Mouse (Mus musculus) midbrain, postnatal 0 days (tissue): ENCODE data around the gene Enc1. TPM values are rescaled to one million over a fixed set of nuclear protein-coding genes. Genes with fewer than 3 reads are reported as not detected.

ENCODE experiments used
- ATAC-seq: fragments of 200-750 bp; cut with Nextera tagmentation; 2 replicates; pipeline ENCODE4 v1.8.0; 2017; ENCODE audit warnings: moderate number of reproducible peaks, mild to moderate bottlenecking, moderate TSS enrichment, moderate library complexity; ENCODE audit not compliant: low FRiP score
- DNase-seq: peaks from one replicate; pipeline ENCODE4 v3.0.0-alpha.2; 2015; ENCODE audit warnings: low spot score
- H3K27ac ChIP-seq: fragments of 300-500 bp; sonication (generic); 2 replicates; pipeline ENCODE4 v1.5.1; 2014; ENCODE audit warnings: low read depth, mild to moderate bottlenecking, low read length, mixed read lengths
- H3K27me3 ChIP-seq: fragments of 300-500 bp; sonication (generic); 2 replicates; pipeline ENCODE4 v1.6.1; 2014; ENCODE audit warnings: low read length, control low read depth, mixed read lengths; ENCODE audit not compliant: insufficient read depth
- H3K36me3 ChIP-seq: fragments of 300-500 bp; sonication (generic); 2 replicates; pipeline ENCODE4 v1.6.1; 2014; ENCODE audit warnings: low read length, control low read depth, mixed read lengths; ENCODE audit not compliant: insufficient read depth
- H3K4me1 ChIP-seq: fragments of 300-500 bp; sonication (generic); 2 replicates; pipeline ENCODE4 v1.6.1; 2014; ENCODE audit warnings: mild to moderate bottlenecking, control low read depth, antibody characterized with exemption, low read length, mixed read lengths; ENCODE audit not compliant: insufficient read depth
- H3K4me2 ChIP-seq: fragments of 300-500 bp; sonication (generic); 2 replicates; pipeline ENCODE4 v1.6.1; 2014; ENCODE audit warnings: low read depth, mild to moderate bottlenecking, low read length, mixed read lengths; ENCODE audit not compliant: poor library complexity, severe bottlenecking
- H3K4me3 ChIP-seq: fragments of 300-500 bp; sonication (generic); 2 replicates; pipeline ENCODE4 v1.5.1; 2014; ENCODE audit warnings: low read depth, mild to moderate bottlenecking, low read length, moderate library complexity
- H3K9ac ChIP-seq: fragments of 300-500 bp; sonication (generic); replicated peaks from 2 replicates; pipeline ENCODE4 v1.6.1; 2014; ENCODE audit warnings: mild to moderate bottlenecking, low read length, moderate library complexity, mixed read lengths; ENCODE audit not compliant: poor library complexity, severe bottlenecking
- H3K9me3 ChIP-seq: fragments of 300-500 bp; sonication (generic); 2 replicates; pipeline ENCODE4 v1.6.1; 2016; ENCODE audit warnings: low read length, control low read depth
- CTCF ChIP-seq: IDR thresholded peaks from 2 replicates; pipeline ENCODE4 v1.5.1; 2016; ENCODE audit warnings: antibody characterized with exemption, mild to moderate bottlenecking
- WGBS: fragments of 180-500 bp; shearing (Covaris S2); extraction: QIAGEN DNeasy Blood & Tissue Kit; methylation state at CpG from one replicate; pipeline ENCODE4 v1.1.7; 2014; 5-methylcytosine and 5-hydroxymethylcytosine counted together
- polyA plus RNA-seq: library from polyadenylated mRNA; unstranded; fragments of >200 nt; fragmentation: Nextera tagmentation; extraction: Ambion mirVana; gene quantifications from 2 replicates; pipeline ENCODE4 v1.2.1, GENCODE M21; 2015
- total RNA-seq: library from RNA; depleted of rRNA; stranded (reverse); fragments of >200 nt; gene quantifications from 2 replicates; pipeline ENCODE4 v1.2.3, GENCODE M21; 2014

Enc1 gene
- total and polyA plus RNA-seq, 2 experiments from 2014 or later: 54.2 to 326 TPM

- H3K9me3 ChIP-seq: no peaks in the 10 kb centered on the region
- H3K27ac ChIP-seq: no peak overlapping the region
- no peak for TF ChIP-seq CTCF
- DNase-seq: no peak
- no peak overlapping the region for H3K4me2 ChIP-seq
- H3K9ac ChIP-seq: no peak overlapping the region
- H3K4me3 ChIP-seq: no peak overlapping the region
- H3K27me3 ChIP-seq: no peaks in the 10 kb centered on the region
- ATAC-seq: no peak
- H3K36me3 ChIP-seq: no peaks in the 10 kb centered on the region
- 95% methylated on average over 3 of the region's 3 CpGs for WGBS
- no peaks in the 10 kb centered on the region for H3K4me1 ChIP-seq
These were observed 20.9 kb upstream of the Enc1 start for GRCm38 (mm10) chr13:97220022-97220421.

GRCm38 (mm10) chr13:97223856-97224255, 17.0 kb upstream of the Enc1 start:
- Histone ChIP-seq H3K27ac (no peak overlapping the region), H3K4me1 (no peaks in the 10 kb centered on the region), H3K9me3 (no peaks in the 10 kb centered on the region), H3K4me3 (no peak overlapping the region), H3K9ac (no peak overlapping the region), H3K36me3 (no peaks in the 10 kb centered on the region), H3K4me2 (no peak overlapping the region), H3K27me3 (no peaks in the 10 kb centered on the region)
- 90% methylated on average over 8 of the region's 8 CpGs for WGBS
- TF ChIP-seq CTCF: no peak
- no peak for ATAC-seq
- no peak for DNase-seq

GRCm38 (mm10) chr13:97224341-97224982, 16.4 kb upstream of the Enc1 start:
- no peak overlapping the region for H3K4me3 ChIP-seq

GRCm38 (mm10) chr13:97225130-97225529, 15.8 kb upstream of the Enc1 start:
- Histone ChIP-seq H3K4me2 (no peak overlapping the region), H3K4me3 (no peak overlapping the region), H3K36me3 (no peaks in the 10 kb centered on the region), H3K27ac (no peak overlapping the region), H3K27me3 (no peaks in the 10 kb centered on the region), H3K9ac (no peak overlapping the region), H3K4me1 (no peaks in the 10 kb centered on the region), H3K9me3 (no peaks in the 10 kb centered on the region)
- WGBS: 78% methylated on average over 17 of the region's 17 CpGs
- no peak for DNase-seq
- no peak for TF ChIP-seq CTCF
- no peak for ATAC-seq

More at GRCm38 (mm10) chr13:97224341-97224982, 16.4 kb upstream of the Enc1 start:
- Histone ChIP-seq H3K36me3 (no peaks in the 10 kb centered on the region), H3K4me2 (no peak overlapping the region), H3K4me1 (no peaks in the 10 kb centered on the region), H3K27me3 (no peaks in the 10 kb centered on the region), H3K9me3 (no peaks in the 10 kb centered on the region), H3K9ac (no peak overlapping the region), H3K27ac (no peak overlapping the region)
- 79% methylated on average over 10 of the region's 10 CpGs for WGBS
- no peak for TF ChIP-seq CTCF
- DNase-seq: no peak
- no peak for ATAC-seq

GRCm38 (mm10) chr13:97227795-97228194, 13.1 kb upstream of the Enc1 start:
- Histone ChIP-seq H3K9ac (no peak overlapping the region), H3K27me3 (no peaks in the 10 kb centered on the region), H3K4me1 (no peaks in the 10 kb centered on the region), H3K4me3 (no peak overlapping the region), H3K4me2 (no peak overlapping the region), H3K36me3 (no peaks in the 10 kb centered on the region), H3K9me3 (no peaks in the 10 kb centered on the region), H3K27ac (no peak overlapping the region)
- ATAC-seq: no peak
- DNase-seq: no peak
- no peak for TF ChIP-seq CTCF
- 94% methylated on average over 3 of the region's 3 CpGs for WGBS

- no peak for DNase-seq
- WGBS: 75% methylated on average over 3 of the region's 3 CpGs
- TF ChIP-seq CTCF: no peak
- no peak for ATAC-seq
- Histone ChIP-seq H3K4me1 (no peaks in the 10 kb centered on the region), H3K4me3 (no peak overlapping the region), H3K27ac (no peak overlapping the region), H3K9ac (no peak overlapping the region), H3K9me3 (no peaks in the 10 kb centered on the region), H3K27me3 (no peaks in the 10 kb centered on the region), H3K36me3 (no peaks in the 10 kb centered on the region), H3K4me2 (no peak overlapping the region)
These were observed 10.8 kb upstream of the Enc1 start for GRCm38 (mm10) chr13:97230101-97230500.
